Mouse (Mus musculus): ENCODE data around the gene Ggct.

Ggct gene

GRCm38 (mm10) chr6:54948682-54949081 is 44.1 kb downstream of the Ggct start:
- DNase-seq (ENCODE audit: low read depth): no peak

GRCm38 (mm10) chr6:54946241-54946953 is 46.4 kb downstream of the Ggct start:
- no peak for DNase-seq (ENCODE audit: low read depth)

- DNase-seq (ENCODE audit: low read depth): no peak
Measured at GRCm38 (mm10) chr6:54944551-54944950, 48.2 kb downstream of the Ggct start.

- no peak for DNase-seq (ENCODE audit: low read depth)
Measured at GRCm38 (mm10) chr6:54943753-54944152, 49.0 kb downstream of the Ggct start.

- DNase-seq (ENCODE audit: low read depth): no peak
Measured at GRCm38 (mm10) chr6:54943292-54943691, 49.5 kb downstream of the Ggct start.

- DNase-seq (ENCODE audit: low read depth): no peak
Measured at GRCm38 (mm10) chr6:54941149-54941548, 51.6 kb downstream of the Ggct start.

- no peak for DNase-seq (ENCODE audit: low read depth)
Measured at GRCm38 (mm10) chr6:54940126-54940525, 52.6 kb downstream of the Ggct start.

GRCm38 (mm10) chr6:54939631-54940030 is 53.1 kb downstream of the Ggct start:
- no peak for DNase-seq (ENCODE audit: low read depth)

- no peak for DNase-seq (ENCODE audit: low read depth)
Measured at GRCm38 (mm10) chr6:54936496-54936895, 56.3 kb downstream of the Ggct start.

GRCm38 (mm10) chr6:54934930-54935329 is 57.8 kb downstream of the Ggct start:
- no peak for DNase-seq (ENCODE audit: low read depth)

GRCm38 (mm10) chr6:54934313-54934712 is 58.4 kb downstream of the Ggct start:
- no peak for DNase-seq (ENCODE audit: low read depth)

GRCm38 (mm10) chr6:54933866-54934265 is 58.9 kb downstream of the Ggct start:
- no peak for DNase-seq (ENCODE audit: low read depth)

- no peak for DNase-seq (ENCODE audit: low read depth)
Measured at GRCm38 (mm10) chr6:54933216-54933615, 59.5 kb downstream of the Ggct start.
